Mouse (Mus musculus) limb, embryonic 10.5 days (tissue): ENCODE data around the gene Tesk1. TPM values are rescaled to one million over a fixed set of nuclear protein-coding genes. Genes with fewer than 3 reads are reported as not detected.

ENCODE experiments used
- DNase-seq: peaks from one replicate; pipeline ENCODE4 v3.0.0-alpha.2; 2017; ENCODE audit warnings: low spot score
- H3K27ac ChIP-seq: fragments of 300-500 bp; sonication (generic); 2 replicates; pipeline ENCODE4 v1.5.1; 2016; ENCODE audit warnings: mild to moderate bottlenecking
- H3K27me3 ChIP-seq: fragments of 300-500 bp; sonication (generic); 2 replicates; pipeline ENCODE4 v1.6.1; 2016; ENCODE audit warnings: low read depth, mild to moderate bottlenecking; ENCODE audit not compliant: poor library complexity, severe bottlenecking
- H3K36me3 ChIP-seq: fragments of 300-500 bp; sonication (generic); 2 replicates; pipeline ENCODE4 v1.6.1; 2016; ENCODE audit warnings: mild to moderate bottlenecking, moderate library complexity
- H3K4me1 ChIP-seq: fragments of 300-500 bp; sonication (generic); 2 replicates; pipeline ENCODE4 v1.6.1; 2016
- H3K4me3 ChIP-seq: fragments of 300-500 bp; sonication (generic); 2 replicates; pipeline ENCODE4 v1.5.1; 2016; ENCODE audit warnings: mild to moderate bottlenecking, moderate library complexity
- H3K9me3 ChIP-seq: fragments of 300-500 bp; sonication (generic); replicated peaks from 2 replicates; pipeline ENCODE4 v1.6.1; 2016; ENCODE audit warnings: mild to moderate bottlenecking
- WGBS: fragments of 180-500 bp; shearing (Covaris S2); methylation state at CpG from one replicate; pipeline ENCODE4 v1.1.7; 2016; 5-methylcytosine and 5-hydroxymethylcytosine counted together
- polyA plus RNA-seq: library from polyadenylated mRNA; unstranded; fragments of >200 nt; fragmentation: Nextera tagmentation; extraction: Ambion mirVana; gene quantifications from 2 replicates; pipeline ENCODE4 v1.2.1, GENCODE M21; 2016

The Tesk1 gene
- 7.5 and 9.7 TPM in 2 replicates for polyA plus RNA-seq

GRCm38 (mm10) chr4:43441639-43442038, at the start of gene Tesk1:
Tesk1 (plus strand) TSS chr4:43441939.
- no peaks in the 10 kb centered on the region for H3K27me3 ChIP-seq
- H3K4me3 ChIP-seq, result peak within 1 kb of the TSS; percentile 90
- H3K4me1 ChIP-seq, result peaks cover 10% of the 10 kb centered on the region
- no peak for DNase-seq
- 31% methylated on average over 4 of the region's 4 CpGs for WGBS
- H3K36me3 ChIP-seq, result peaks cover 19% of the 10 kb centered on the region
- H3K9me3 ChIP-seq, result no peaks in the 10 kb centered on the region
- peak within 1 kb of the TSS; percentile 94 for H3K27ac ChIP-seq

GRCm38 (mm10) chr4:43394345-43394891, 47.3 kb upstream of the Tesk1 start:
- Histone ChIP-seq H3K27me3 (no peaks in the 10 kb centered on the region), H3K9me3 (no peaks in the 10 kb centered on the region), H3K4me3 (no peak overlapping the region), H3K27ac (no peak overlapping the region; the same call in 1 of the 2 replicates), H3K4me1 (peaks cover 28% of the 10 kb centered on the region), H3K36me3 (no peaks in the 10 kb centered on the region)
- 64% methylated on average over 15 of the region's 15 CpGs for WGBS
- no peak for DNase-seq

GRCm38 (mm10) chr4:43395147-43395546, 46.6 kb upstream of the Tesk1 start:
- no peak overlapping the region for H3K27ac ChIP-seq
- no peaks in the 10 kb centered on the region for H3K36me3 ChIP-seq
- H3K27me3 ChIP-seq, result no peaks in the 10 kb centered on the region
- DNase-seq, result no peak
- H3K4me1 ChIP-seq, result peaks cover 35% of the 10 kb centered on the region
- WGBS, result 93% methylated on average over 5 of the region's 5 CpGs
- no peak overlapping the region for H3K4me3 ChIP-seq
- H3K9me3 ChIP-seq, result no peaks in the 10 kb centered on the region

- no peaks in the 10 kb centered on the region for H3K27me3 ChIP-seq
- H3K9me3 ChIP-seq, result no peaks in the 10 kb centered on the region
- H3K36me3 ChIP-seq, result no peaks in the 10 kb centered on the region
- no peak overlapping the region for H3K4me3 ChIP-seq
- peaks cover 42% of the 10 kb centered on the region for H3K4me1 ChIP-seq
- no peak overlapping the region for H3K27ac ChIP-seq
- no peak for DNase-seq
- WGBS, result 70% methylated on average over 9 of the region's 9 CpGs
Measured at GRCm38 (mm10) chr4:43395836-43396235, 45.9 kb upstream of the Tesk1 start.

GRCm38 (mm10) chr4:43396381-43396780, 45.4 kb upstream of the Tesk1 start:
- 89% methylated on average over 5 of the region's 5 CpGs for WGBS
- H3K27ac ChIP-seq, result no peak overlapping the region
- no peaks in the 10 kb centered on the region for H3K36me3 ChIP-seq
- no peak overlapping the region for H3K4me3 ChIP-seq
- no peak for DNase-seq
- H3K4me1 ChIP-seq, result peaks cover 46% of the 10 kb centered on the region
- H3K27me3 ChIP-seq, result no peaks in the 10 kb centered on the region
- H3K9me3 ChIP-seq, result no peaks in the 10 kb centered on the region

- Histone ChIP-seq H3K27ac (0 out of 2 replicates have a peak overlapping the region, but pooled peaks have one; percentile 20), H3K4me1 (peaks cover 54% of the 10 kb centered on the region)
- 78% methylated on average over 4 of the region's 4 CpGs for WGBS
Measured at GRCm38 (mm10) chr4:43398014-43398413, 43.7 kb upstream of the Tesk1 start.

GRCm38 (mm10) chr4:43398829-43399331, 42.9 kb upstream of the Tesk1 start:
- H3K27ac ChIP-seq, result peak overlapping the region; percentile 7
- H3K4me1 ChIP-seq, result peaks cover 54% of the 10 kb centered on the region
- no peak overlapping the region for H3K4me3 ChIP-seq

More at GRCm38 (mm10) chr4:43398014-43398413, 43.7 kb upstream of the Tesk1 start:
- Histone ChIP-seq H3K4me3 (no peak overlapping the region), H3K9me3 (no peaks in the 10 kb centered on the region), H3K36me3 (no peaks in the 10 kb centered on the region), H3K27me3 (no peaks in the 10 kb centered on the region)
- no peak for DNase-seq

GRCm38 (mm10) chr4:43399391-43400131, 42.2 kb upstream of the Tesk1 start:
- Histone ChIP-seq H3K4me3 (no peak overlapping the region), H3K36me3 (no peaks in the 10 kb centered on the region), H3K9me3 (no peaks in the 10 kb centered on the region), H3K27ac (peak overlapping the region; percentile 7; the same call in 1 of the 2 replicates), H3K4me1 (peaks cover 49% of the 10 kb centered on the region), H3K27me3 (no peaks in the 10 kb centered on the region)
- WGBS, result 90% methylated on average over 31 of the region's 31 CpGs
- DNase-seq, result no peak

More at GRCm38 (mm10) chr4:43398829-43399331, 42.9 kb upstream of the Tesk1 start:
- Histone ChIP-seq H3K9me3 (no peaks in the 10 kb centered on the region), H3K27me3 (no peaks in the 10 kb centered on the region), H3K36me3 (no peaks in the 10 kb centered on the region)
- no peak for DNase-seq
- WGBS, result 65% methylated on average over 17 of the region's 17 CpGs

GRCm38 (mm10) chr4:43400976-43401375, 40.8 kb upstream of the Tesk1 start:
- no peaks in the 10 kb centered on the region for H3K36me3 ChIP-seq
- no peaks in the 10 kb centered on the region for H3K9me3 ChIP-seq
- H3K4me1 ChIP-seq, result peaks cover 52% of the 10 kb centered on the region
- 24% methylated on average over 10 of the region's 10 CpGs for WGBS
- 0 out of 2 replicates have a peak overlapping the region, but pooled peaks have one; percentile 2 for H3K4me3 ChIP-seq
- no peak for DNase-seq
- H3K27ac ChIP-seq, result peak overlapping the region; percentile 61; the same call in 1 of the 2 replicates
- H3K27me3 ChIP-seq, result no peaks in the 10 kb centered on the region

- Histone ChIP-seq H3K4me3 (0 out of 2 replicates have a peak overlapping the region, but pooled peaks have one; percentile 2), H3K36me3 (no peaks in the 10 kb centered on the region), H3K27ac (0 out of 2 replicates have a peak overlapping the region, but pooled peaks have one; percentile 61), H3K27me3 (no peaks in the 10 kb centered on the region), H3K9me3 (no peaks in the 10 kb centered on the region), H3K4me1 (peaks cover 57% of the 10 kb centered on the region)
- no peak for DNase-seq
- WGBS, result 88% methylated on average over 10 of the region's 10 CpGs
Measured at GRCm38 (mm10) chr4:43401486-43401885, 40.3 kb upstream of the Tesk1 start.

- Histone ChIP-seq H3K4me3 (no peak overlapping the region), H3K36me3 (no peaks in the 10 kb centered on the region), H3K4me1 (peaks cover 64% of the 10 kb centered on the region), H3K27ac (no peak overlapping the region; the same call in 1 of the 2 replicates), H3K27me3 (no peaks in the 10 kb centered on the region), H3K9me3 (no peaks in the 10 kb centered on the region)
- whole genome bisulfite sequencing, result 80% methylated on average over 9 of the region's 9 CpGs
- DNase-seq, result no peak
Measured at GRCm38 (mm10) chr4:43402212-43402611, 39.5 kb upstream of the Tesk1 start.

- no peaks in the 10 kb centered on the region for H3K27me3 ChIP-seq
- DNase-seq, result no peak
- H3K4me1 ChIP-seq, result peaks cover 50% of the 10 kb centered on the region
- no peak overlapping the region for H3K4me3 ChIP-seq
- H3K36me3 ChIP-seq, result no peaks in the 10 kb centered on the region
- no peak overlapping the region for H3K27ac ChIP-seq
- WGBS, result 91% methylated on average over 10 of the region's 10 CpGs
- H3K9me3 ChIP-seq, result no peaks in the 10 kb centered on the region
Measured at GRCm38 (mm10) chr4:43404697-43405096, 37.0 kb upstream of the Tesk1 start.
